Mouse (Mus musculus) gastrocnemius, postnatal 36 days (tissue): ENCODE results near the gene Olfr288. TPM values are rescaled to one million over a fixed set of nuclear protein-coding genes. Genes with fewer than 3 reads are reported as not detected.

Experiments used
- DNase-seq, 2 experiments: peaks; one replicate each; pipeline ENCODE4 v3.0.0; 2022
- intact Hi-C: fragments of 180-260 bp; cut with DNase I; formaldehyde crosslinking; loops from one replicate; pipeline ENCODE4 v1.15.1; 2025
- total RNA-seq, 2 experiments: library from RNA; stranded (reverse); gene quantifications; 2 replicates each; pipeline ENCODE4 v1.2.3; 2021

The Olfr288 gene
- total RNA-seq, 2 experiments from 2014 or later: not detected

DNA sequence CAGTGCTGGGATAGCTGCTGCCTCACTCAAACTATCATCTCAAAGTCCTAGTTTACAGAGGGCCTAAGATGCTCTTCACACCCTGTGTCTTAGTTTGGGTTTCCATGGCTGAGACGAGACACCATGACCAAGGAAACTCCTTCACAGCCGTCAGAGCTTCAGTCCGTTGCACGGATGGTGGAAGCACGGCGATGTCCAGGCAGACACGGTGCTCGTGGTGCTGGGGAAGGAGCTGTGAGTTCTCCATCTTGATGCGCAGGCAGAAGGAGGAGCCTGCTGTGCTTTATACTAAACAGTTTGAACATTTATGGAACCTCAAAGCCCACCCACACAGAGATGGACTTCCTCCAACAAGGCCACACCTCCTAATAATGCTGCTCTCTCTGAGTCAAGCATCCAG, 58.5 kb downstream of the Olfr288 start:
- intact Hi-C loops: no loop called here
- no peak for DNase-seq

Other genes starting within 250 kb of the Olfr288 start
- 1 to 10 TPM; 4.5 to 5.2 TPM for gene Tmem106c, start 231.3 kb downstream of the Olfr288 start, total RNA-seq
- gene Col2a1, start 190.8 kb downstream of the Olfr288 start, total RNA-seq: 1 to 10 TPM; 1.9 to 3.5 TPM
- 1,000 to 10,000 TPM; 2,575 to 2,874 TPM for gene Pfkm, start 103.0 kb downstream of the Olfr288 start, total RNA-seq
- gene Senp1, start 101.8 kb downstream of the Olfr288 start, total RNA-seq: 1 to 10 TPM; 6.0 to 8.1 TPM
- 100 to 1,000 TPM; 107 to 122 TPM for gene Asb8, start 29.9 kb downstream of the Olfr288 start, total RNA-seq
- gene Ccdc184, start 28.4 kb downstream of the Olfr288 start, total RNA-seq: not detected
- gene Gm44579, start 25.4 kb upstream of the Olfr288 start, total RNA-seq: not detected
- not detected for gene Olfr287, start 25.5 kb upstream of the Olfr288 start, total RNA-seq
- not detected for gene Olfr286, start 38.9 kb upstream of the Olfr288 start, total RNA-seq
- gene H1fnt, start 61.8 kb upstream of the Olfr288 start, total RNA-seq: not detected
- 10 to 100 TPM in 1 of 2 experiments, 1 to 10 TPM in 1; 9.7 to 10.3 TPM for gene Zfp641, start 100.6 kb upstream of the Olfr288 start, total RNA-seq
- not detected for gene Olfr285, start 121.8 kb upstream of the Olfr288 start, total RNA-seq
- gene Olfr284, start 145.4 kb upstream of the Olfr288 start, total RNA-seq: not detected
- gene Olfr283, start 185.4 kb upstream of the Olfr288 start, total RNA-seq: not detected
- gene Olfr282, start 235.7 kb upstream of the Olfr288 start, total RNA-seq: not detected